Mouse (Mus musculus): Measurements from ENCODE around the gene Ikzf5. TPM values are rescaled to one million over a fixed set of nuclear protein-coding genes. Genes with fewer than 3 reads are reported as not detected.

Ikzf5 gene
- 31.7 TPM for polyA plus RNA-seq (2014; fragmentation: Illumina TruSeq; extraction: RNeasy Lipid Tissue Mini Kit (QIAGEN cat#74804); ENCODE audit: low read depth, low replicate concordance)

GRCm38 (mm10) chr7:131410416-131411058 is at the start of gene Ikzf5, which contains the start of gene Acadsb:
Ikzf5 (minus strand) TSS chr7:131410521.
Acadsb (plus strand) TSS chr7:131410601.

GRCm38 (mm10) chr7:131370648-131371469 is 39.5 kb downstream of the Ikzf5 start, which contains the start of gene Pstk:
Pstk (plus strand) TSS chr7:131371141.

GRCm38 (mm10) chr7:131362615-131363300 is 47.6 kb downstream of the Ikzf5 start, which contains the start of gene 2310057M21Rik:
2310057M21Rik (minus strand) TSS chr7:131362759.

Other genes starting within 250 kb of the Ikzf5 start
- gene 5430419D17Rik, start 236.1 kb downstream of the Ikzf5 start, polyA plus RNA-seq (2014; fragmentation: Illumina TruSeq; extraction: RNeasy Lipid Tissue Mini Kit (QIAGEN cat#74804); ENCODE audit: low read depth, low replicate concordance), result 0.14 TPM
- 10.8 TPM for gene Cuzd1, start 88.2 kb downstream of the Ikzf5 start, polyA plus RNA-seq (2014; fragmentation: Illumina TruSeq; extraction: RNeasy Lipid Tissue Mini Kit (QIAGEN cat#74804); ENCODE audit: low read depth, low replicate concordance)
- gene Fam24b, start 81.0 kb downstream of the Ikzf5 start, polyA plus RNA-seq (2014; fragmentation: Illumina TruSeq; extraction: RNeasy Lipid Tissue Mini Kit (QIAGEN cat#74804); ENCODE audit: low read depth, low replicate concordance), result 273 TPM
- 91.6 TPM for gene Fam24a, start 76.7 kb downstream of the Ikzf5 start, polyA plus RNA-seq (2014; fragmentation: Illumina TruSeq; extraction: RNeasy Lipid Tissue Mini Kit (QIAGEN cat#74804); ENCODE audit: low read depth, low replicate concordance)
- 12.9 TPM for gene 2310057M21Rik, start 47.8 kb downstream of the Ikzf5 start, polyA plus RNA-seq (2014; fragmentation: Illumina TruSeq; extraction: RNeasy Lipid Tissue Mini Kit (QIAGEN cat#74804); ENCODE audit: low read depth, low replicate concordance)
- 25.9 TPM for gene Pstk, start 39.4 kb downstream of the Ikzf5 start, polyA plus RNA-seq (2014; fragmentation: Illumina TruSeq; extraction: RNeasy Lipid Tissue Mini Kit (QIAGEN cat#74804); ENCODE audit: low read depth, low replicate concordance)
- gene Acadsb, start 80 bp upstream of the Ikzf5 start, polyA plus RNA-seq (2014; fragmentation: Illumina TruSeq; extraction: RNeasy Lipid Tissue Mini Kit (QIAGEN cat#74804); ENCODE audit: low read depth, low replicate concordance), result 84.8 TPM
- not detected for gene Hmx3, start 132.3 kb upstream of the Ikzf5 start, polyA plus RNA-seq (2014; fragmentation: Illumina TruSeq; extraction: RNeasy Lipid Tissue Mini Kit (QIAGEN cat#74804); ENCODE audit: low read depth, low replicate concordance)
- not detected for gene Hmx2, start 138.3 kb upstream of the Ikzf5 start, polyA plus RNA-seq (2014; fragmentation: Illumina TruSeq; extraction: RNeasy Lipid Tissue Mini Kit (QIAGEN cat#74804); ENCODE audit: low read depth, low replicate concordance)
- gene Bub3, start 149.7 kb upstream of the Ikzf5 start, polyA plus RNA-seq (2014; fragmentation: Illumina TruSeq; extraction: RNeasy Lipid Tissue Mini Kit (QIAGEN cat#74804); ENCODE audit: low read depth, low replicate concordance), result 21.7 TPM